Mouse (Mus musculus) left cerebral cortex, postnatal 25 days (tissue): ENCODE measurements around the gene Sez6l. TPM values are rescaled to one million over a fixed set of nuclear protein-coding genes. Genes with fewer than 3 reads are reported as not detected.

Experiments
- DNase-seq, 2 experiments: peaks; one replicate each; pipeline ENCODE4 v3.0.0; 2022; ENCODE audit warnings: low spot score in 2 of 2, mixed read lengths in 1 of 2
- intact Hi-C: fragments of 180-260 bp; cut with DNase I; formaldehyde crosslinking; loops from one replicate; pipeline ENCODE4 v1.15.1; 2025
- total RNA-seq, 2 experiments: library from RNA; stranded (reverse); gene quantifications; 2 replicates each; pipeline ENCODE4 v1.2.3; 2021

Sez6l gene
- total RNA-seq, 2 experiments from 2014 or later = 153 to 166 TPM

DNA sequence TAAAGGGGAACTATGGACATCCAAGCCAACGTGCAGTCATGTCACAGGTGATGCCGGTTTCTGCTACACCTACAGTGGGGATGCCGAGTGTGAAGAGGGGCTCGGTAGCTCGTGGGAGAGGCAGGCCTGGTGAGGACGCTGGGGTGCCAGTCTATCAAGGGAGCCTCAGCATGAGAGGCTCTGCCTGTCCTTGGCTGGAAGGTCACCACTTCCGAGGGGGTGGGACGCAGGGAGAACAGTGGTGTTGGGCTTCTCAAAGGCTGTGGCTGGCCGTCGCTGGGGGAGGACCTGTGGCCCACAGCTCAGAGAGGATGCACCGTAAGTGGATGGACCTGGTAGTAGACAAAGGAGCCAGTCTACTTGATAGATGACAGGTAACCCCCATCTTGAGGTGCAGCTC is 195.8 kb downstream of the Sez6l start:
- no peak for DNase-seq
- intact Hi-C loops = no loop called here

DNA sequence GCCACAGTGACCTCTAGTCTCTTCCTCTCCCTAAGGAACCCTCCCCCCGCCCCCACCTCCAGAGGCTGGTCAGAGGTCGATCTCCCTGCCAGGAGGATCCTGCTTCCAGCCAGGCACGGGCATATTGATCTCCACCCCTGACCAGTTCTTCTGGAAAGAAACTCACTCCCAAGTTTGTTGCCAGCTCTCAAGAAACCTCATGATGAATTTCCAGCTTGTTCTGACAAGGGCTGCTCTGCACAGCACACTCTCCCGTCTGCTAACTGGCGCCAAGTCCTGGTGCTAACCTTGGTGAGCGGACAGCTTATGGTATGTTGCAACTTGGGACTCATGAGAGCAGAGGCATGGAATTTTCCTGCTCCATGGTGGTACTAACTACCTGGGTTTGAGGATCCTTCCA is 198.3 kb downstream of the Sez6l start:
- intact Hi-C loops = no loop called here
- DNase-seq = no peak

DNA sequence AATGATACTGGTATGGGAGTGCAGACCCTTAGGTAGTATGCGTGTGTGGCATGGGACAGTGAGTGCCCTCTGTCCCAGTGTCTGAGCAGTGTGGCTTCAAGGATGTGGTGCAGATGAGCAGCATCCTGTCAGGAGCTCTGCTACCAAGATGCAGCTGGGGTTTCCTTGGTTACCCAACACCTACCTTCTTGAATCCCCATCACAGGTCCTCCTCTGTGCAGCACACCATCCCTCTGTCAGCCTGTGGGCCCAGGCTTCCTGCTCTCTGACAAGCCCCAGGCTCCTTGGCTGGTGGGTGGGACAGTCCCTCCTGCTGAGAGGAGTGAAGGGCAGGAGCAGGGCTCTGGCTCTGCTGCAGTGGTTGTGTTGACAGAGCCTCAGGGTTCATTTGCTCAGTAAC is 199.6 kb downstream of the Sez6l start:
- DNase-seq = no peak
- intact Hi-C loops = no loop called here

DNA sequence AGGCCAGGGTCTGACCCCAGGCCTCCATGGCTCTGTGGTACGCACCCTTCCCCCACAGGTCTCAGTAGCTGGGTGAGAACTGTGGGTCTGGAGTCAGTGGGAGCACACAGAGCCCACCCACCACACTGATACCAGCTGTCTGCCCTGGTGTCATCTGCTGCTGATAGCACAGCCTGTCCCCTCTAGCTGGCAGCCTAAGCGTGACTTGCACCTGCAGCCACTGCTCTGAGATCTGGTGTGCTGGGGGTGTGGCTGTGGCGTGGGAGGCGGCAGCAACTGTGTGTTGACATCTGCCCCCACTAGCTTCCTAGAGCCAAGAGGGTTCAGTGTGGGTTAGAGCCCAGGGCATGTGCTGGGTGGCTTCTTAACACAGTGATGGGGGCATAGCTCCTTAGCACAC is 200.9 kb downstream of the Sez6l start:
- DNase-seq = no peak
- intact Hi-C loops = no loop called here

DNA sequence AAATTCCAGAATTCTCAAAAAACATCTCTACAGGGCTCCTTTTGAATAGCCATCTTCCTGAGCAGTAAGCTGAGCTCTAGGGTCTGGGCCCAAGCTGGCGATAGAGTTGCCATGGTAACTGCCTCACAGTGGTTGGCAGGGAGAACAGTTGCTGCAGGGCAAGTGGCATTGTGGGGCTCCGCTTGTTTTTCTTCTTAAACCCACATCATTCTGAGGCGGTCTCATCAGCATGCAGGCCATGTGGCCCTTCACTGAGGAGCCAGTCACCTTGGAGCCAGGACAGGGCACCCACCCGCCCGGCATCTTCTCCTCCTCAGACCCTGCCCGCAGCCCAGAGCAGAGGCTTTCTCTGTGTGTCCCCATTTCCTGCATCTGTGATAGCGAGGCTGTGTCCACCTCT is 205.1 kb downstream of the Sez6l start:
- intact Hi-C loops = no loop called here
- peak; percentile 79 to 88 for DNase-seq

DNA sequence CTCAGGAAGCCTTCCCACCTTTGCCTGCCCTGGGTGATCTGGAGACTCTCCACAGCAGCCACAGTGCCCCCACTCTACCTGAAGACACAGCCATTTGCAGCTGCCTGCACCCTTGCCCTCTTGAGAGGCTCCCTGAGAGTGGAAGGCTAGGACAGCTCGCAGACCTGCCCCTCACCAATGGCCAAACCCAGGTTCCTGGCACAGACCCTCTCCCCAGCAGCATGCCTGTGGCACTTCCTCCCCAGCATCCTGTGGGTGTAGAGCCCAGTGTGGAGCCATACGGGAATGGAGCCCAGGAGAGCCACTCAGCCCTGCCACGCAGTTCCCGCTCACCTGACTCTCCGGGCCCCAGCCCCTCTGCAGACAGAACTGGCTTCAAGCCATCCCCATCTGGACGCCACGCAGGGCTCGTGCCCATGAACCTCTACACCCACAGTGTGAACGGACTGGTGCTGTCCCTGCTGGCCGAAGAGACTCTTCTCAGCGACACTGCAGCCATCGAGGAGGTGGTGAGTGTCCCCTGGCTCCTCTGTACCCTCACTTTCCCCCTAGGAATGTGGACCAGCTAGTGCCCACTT is 206.7 kb downstream of the Sez6l start:
- intact Hi-C loops = no loop called here
- no peak for DNase-seq

DNA sequence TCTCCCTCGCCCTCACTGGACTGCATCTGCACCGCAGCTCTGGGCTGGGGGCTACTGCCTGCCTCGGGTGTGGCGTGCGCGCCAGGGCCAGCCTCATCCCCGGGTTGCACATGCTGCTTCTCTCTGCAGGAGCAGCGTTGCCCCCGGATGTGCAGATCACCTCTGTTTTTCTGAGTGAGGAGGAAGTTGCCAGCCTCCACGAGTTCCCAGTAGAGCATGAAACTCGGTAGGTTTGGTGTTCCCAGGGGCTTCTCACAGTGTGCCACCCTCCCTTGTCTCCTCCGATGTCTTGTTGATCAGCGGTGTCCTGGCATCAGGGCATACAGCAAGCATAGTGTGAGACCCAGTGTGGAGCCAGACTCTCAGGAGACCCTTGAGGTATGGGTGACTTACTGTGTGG is 207.7 kb downstream of the Sez6l start:
- no peak for DNase-seq
- intact Hi-C loops = loop anchor here (10.0 kb wide), 1 partner anchor 55 kb away; no protein-coding TSS in a partner anchor

Other genes starting within 250 kb of the Sez6l start
- 10 to 100 TPM; 22.6 to 24.8 TPM for gene Srrd, start 234.1 kb downstream of the Sez6l start, total RNA-seq
- 10 to 100 TPM; 24.3 to 29.3 TPM for gene Hps4, start 234.1 kb downstream of the Sez6l start, total RNA-seq
- not detected for gene Gm6583, start 221.2 kb downstream of the Sez6l start, total RNA-seq
- gene Asphd2, start 182.3 kb downstream of the Sez6l start, total RNA-seq = 100 to 1,000 TPM; 176 TPM
- gene Gm6588, start 127.8 kb downstream of the Sez6l start, total RNA-seq = not detected